Mouse (Mus musculus) liver, adult 2 months (tissue): ENCODE results near the gene Tcp11.

Experiments
- CTCF ChIP-seq: fragments of 200-500 bp; IDR thresholded peaks from 2 replicates; pipeline ENCODE4 v1.5.1; 2011; ENCODE audit warnings: low read depth, low read length, control low read depth
- POLR2A ChIP-seq: fragments of 200-500 bp; IDR thresholded peaks from 2 replicates; pipeline ENCODE4 v1.6.1; 2011; ENCODE audit warnings: low read length, control low read depth; ENCODE audit not compliant: insufficient read depth; ENCODE audit errors: extremely low read depth

DNA sequence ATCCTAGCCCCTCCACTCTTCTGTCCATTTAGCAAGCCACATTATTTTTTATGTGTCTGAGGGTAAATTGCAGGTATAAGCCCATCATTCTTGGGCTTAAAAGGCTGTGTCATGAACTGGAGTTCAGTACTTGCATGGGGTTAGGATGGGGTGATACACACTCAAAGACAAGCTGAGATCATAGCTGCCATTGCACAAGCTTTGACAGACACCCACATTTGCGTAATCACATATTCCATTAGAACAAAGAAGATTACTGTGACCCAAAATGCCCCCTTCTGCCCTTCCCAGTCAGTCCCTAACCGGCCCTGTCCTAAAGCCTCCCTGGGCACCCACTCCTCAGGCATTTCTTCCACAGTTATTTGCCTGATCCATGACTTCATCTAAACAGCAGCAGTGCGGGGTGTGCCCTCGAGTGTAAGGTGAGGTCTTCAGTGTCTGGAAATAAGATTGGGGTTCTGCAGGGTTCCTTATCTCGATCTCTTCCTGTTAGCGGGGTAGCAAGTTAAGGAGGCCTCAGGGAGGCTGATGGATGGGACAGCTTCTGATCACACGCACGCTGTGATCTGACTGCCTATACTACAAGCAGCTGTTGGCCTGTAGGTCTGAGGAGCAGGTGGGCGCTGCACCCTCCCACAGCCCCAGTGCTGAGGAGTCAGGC, 49.0 kb downstream of the Tcp11 start:
- TF ChIP-seq CTCF (no peak), POLR2A (no peak)
